Mouse (Mus musculus) NIH3T3 (cell line): ENCODE data around the gene Itsn2.
"Not testable (repeated sequence)": the region's sequence is repeated elsewhere in the genome, so short reads cannot be mapped to it uniquely, and the experiment has no call there.

ENCODE experiments used
- DNase-seq: peaks from one replicate; pipeline ENCODE4 v3.0.0-alpha.2; 2012; ENCODE audit warnings: low read depth

Itsn2 gene

DNA sequence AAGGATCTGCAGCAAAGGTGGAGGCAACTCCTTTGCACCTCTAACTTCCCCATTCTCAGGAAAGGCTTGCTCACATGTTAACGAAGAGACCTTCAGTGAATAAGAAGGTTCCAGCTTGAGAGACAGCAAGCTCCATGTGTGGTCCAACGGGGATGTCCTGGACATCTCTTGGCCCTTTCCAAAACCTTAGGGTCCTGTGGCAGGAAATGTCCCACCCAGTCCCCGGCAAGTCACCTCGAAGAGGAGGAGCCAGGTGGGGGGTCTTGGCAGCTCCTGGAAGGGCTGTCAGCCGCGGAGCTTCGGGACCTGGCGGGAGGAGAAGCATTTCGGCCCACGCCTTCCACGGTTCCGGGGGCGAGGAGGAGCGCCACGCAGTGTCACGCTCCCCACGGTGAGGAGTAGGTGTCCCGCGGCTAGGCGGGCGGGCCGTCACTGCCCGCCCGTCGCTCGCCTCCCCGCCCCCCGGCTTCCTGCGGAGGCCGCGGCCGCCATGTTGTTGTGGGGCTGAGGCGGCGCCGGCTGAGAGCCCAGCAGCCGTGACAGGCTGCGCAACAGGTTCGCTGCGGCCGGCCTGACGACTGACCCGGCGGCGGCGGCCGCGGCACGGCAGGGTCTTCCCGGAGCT, at the start of gene Itsn2, which contains the start of gene Gm3625:
Gene Itsn2 (plus strand): TSS at position 98 of the 625 bp plus-strand sequence.
Gene Gm3625 (minus strand): TSS at position 387 of the 625 bp plus-strand sequence.
- DNase-seq: peak; percentile 82

DNA sequence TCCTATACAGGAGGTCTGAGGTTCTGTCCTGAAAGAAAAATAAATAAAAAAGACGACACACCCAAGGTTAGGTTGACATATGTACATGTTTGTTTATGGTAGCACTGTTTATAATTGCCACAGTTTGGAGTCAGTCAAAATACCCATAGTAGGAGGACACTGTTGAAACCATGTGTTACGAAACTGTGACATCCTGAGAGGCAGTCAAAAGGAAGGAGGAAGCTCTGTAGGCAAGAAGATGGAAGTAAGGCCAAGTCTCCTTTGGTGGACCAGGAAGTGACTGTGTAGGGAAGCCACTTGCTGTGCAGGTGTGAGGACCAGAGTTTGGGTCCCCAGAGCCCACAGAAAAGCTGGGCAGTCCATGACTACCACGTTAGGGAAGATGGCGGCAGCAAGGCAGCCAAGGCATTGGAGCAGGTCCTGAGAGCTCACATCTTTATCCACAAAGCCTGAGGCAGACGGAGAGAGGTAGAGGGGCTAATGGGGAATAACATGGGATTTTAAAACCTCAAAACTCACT, 48.0 kb upstream of the Itsn2 start:
- DNase-seq: no peak

DNA sequence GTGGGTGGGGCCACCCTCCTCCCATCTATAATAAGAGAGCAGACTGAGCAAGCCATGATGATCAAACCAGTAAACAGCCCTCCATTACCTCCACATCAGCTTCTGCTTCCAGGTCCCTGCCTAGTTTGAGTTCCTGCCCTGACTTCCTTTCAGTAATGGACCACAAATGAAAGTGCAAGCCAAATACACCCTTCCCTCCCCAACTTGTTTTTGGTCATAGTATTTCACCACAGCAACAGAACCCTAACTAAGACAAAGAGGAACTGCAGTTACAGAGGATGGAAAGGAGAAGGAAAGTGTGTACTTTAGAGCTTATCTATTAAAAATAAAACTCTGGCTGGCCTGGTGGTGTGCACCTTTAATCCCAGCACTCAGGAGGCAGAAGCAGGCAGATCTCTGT, 47.0 kb upstream of the Itsn2 start:
- DNase-seq: no peak

DNA sequence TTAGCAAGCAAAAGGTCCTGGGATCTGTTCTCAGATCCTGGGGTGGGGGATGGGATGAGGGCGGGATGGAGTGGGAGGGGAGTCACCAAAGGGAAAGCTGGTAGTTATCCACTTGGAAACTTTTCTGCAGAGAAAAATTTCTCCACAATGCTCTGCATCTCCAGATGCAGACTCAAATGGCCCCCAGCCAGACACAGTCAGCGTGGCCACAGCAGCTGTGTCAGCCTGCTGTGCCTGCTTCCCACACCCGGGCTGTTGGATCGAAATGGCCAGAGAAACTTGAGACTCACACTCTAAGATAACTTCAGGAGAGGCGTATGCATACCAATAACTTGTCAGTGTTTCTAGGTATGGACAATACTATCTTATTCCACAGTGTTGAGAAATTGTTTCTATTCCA, 45.9 kb upstream of the Itsn2 start:
- peak; percentile 68 for DNase-seq

DNA sequence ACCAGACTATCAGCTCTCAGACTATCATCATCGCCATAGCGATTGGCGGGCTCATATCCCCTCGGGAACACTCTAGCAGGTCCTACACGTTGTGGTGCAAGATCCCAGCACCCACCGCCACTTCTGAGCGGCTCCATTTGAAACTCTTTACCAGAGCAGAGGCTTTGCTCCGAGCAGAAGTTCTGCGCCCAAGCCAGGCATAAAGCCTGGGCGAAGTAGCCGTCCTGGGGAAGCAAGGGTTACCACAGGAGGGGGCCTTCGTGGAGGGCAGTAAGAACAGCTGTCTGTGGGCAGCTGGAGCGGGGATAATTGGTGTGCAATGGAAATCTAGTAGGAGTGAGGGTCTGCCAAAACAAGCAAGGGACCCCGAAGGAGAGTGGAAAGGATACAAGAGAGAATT, 44.9 kb upstream of the Itsn2 start:
- DNase-seq: no peak

DNA sequence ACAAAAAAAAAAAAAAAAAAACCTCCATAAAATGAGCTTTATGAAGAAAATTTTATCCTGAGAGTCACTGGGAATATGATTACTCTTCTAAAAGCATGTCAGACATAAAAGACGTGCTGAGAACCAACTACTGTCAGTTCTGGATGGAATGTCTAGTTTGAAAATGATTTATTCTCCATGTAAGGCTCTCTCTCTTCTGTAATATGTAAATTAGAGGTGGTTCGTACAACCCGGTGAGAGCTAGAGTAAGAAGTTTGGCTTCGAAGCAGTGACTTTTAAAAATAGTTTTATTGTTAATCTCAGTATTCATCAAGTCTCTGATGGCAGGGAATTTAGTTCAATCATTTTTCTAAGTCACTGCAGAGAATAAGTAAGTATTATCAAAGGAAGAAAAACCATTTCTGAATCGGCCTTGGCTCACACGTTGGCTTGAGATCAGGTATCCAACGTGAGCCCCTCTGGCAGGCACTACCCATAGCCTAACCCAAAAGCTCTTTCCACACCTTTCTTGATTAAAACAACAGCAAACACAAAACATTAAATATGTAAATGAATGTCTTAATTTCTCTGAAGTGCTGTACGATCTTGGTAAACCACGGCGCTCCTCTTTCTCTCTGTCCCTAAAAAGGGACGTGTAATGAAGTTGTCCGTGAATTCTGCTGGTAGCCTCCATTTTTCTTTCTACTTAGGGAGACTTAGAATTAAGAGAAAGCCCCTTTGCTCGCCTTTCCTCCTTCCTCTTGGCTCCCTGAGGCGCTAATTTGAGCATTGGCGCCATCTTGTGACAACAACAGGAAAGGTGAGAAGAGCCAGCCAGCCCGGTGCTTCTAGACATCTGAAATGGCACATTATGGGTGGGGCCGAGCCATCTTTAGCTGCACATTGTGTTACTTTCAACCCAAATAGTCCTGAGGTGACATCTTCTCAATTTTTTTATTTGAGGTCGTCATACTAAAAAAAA, 44.1 kb upstream of the Itsn2 start:
- DNase-seq: peak; percentile 93

DNA sequence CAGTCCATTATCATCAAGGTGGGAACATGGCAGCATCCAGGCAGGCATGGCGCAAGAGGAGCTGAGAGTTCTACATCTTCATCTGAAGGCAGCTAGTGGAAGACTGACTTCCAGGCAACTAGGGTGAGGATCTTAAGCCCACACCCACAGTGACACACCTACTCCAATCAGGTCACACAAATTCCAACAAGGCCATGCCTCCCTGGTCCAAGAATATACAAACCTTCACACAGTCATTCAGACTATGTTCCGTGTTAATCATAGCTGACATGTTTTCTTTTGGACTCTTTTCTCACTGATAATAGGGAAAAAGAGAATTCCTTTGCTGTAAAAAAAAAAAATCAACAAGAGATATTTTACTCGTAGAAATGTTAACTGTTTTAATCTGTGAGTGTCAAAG, 38.7 kb upstream of the Itsn2 start:
- DNase-seq: not testable (repeated sequence)

DNA sequence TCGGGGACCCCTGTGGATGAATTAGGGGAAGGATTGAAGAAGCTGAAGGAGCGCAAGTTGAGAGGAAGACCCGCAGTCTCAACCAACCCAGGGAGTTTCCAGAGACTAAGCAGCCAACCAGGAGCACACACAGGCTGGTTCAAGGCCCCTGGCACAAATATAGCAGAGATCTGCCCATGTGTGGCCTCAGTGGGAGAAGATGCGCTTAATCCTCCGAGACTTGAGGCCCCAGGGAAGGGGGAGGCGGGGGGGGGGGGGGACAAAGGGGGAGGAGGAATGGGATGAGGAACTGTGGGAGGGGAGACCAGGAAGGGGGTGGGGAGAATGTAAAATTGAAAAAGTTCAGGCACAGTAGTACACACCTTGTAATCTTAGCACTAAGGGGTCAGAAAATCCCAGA, 37.0 kb upstream of the Itsn2 start:
- no peak for DNase-seq

DNA sequence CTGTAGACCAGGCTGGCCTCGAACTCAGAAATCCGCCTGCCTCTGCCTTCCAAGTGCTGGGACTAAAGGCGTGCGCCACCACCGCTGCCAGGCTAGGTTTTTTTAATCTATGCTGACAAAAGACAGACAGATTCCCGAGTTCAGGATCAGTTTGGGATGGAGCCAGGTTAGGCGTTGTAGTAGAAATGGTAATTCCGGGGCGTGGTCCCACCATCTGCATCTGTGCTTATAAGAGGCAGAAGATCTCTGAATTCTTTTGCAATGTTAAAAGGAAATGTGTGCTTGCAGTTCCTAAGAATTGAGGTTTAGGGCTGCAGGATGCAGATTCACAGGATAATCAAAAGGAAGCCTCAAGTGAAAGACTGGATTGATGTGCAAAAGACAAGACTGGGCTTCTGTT, 35.5 kb upstream of the Itsn2 start:
- peak; percentile 26 for DNase-seq

DNA sequence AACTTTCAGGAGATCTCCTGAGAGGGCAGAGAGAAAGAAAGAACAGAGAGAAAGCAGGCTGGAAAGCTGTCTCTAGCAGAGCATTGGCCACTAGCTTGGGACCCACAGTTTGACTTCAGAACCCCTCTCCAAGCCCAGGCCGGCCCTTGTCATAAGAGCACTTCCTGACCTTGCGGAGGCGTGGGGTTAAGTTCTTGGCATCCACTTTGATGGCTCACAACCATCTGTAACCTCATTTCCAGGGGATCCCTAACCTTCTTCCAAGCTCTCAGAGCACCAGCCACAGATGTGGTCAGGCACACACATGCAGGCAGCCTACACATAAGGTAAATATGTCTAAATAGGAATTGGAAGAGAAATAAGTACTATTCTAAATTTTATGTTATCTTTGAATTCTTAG, 35.0 kb upstream of the Itsn2 start:
- DNase-seq: peak; percentile 42

DNA sequence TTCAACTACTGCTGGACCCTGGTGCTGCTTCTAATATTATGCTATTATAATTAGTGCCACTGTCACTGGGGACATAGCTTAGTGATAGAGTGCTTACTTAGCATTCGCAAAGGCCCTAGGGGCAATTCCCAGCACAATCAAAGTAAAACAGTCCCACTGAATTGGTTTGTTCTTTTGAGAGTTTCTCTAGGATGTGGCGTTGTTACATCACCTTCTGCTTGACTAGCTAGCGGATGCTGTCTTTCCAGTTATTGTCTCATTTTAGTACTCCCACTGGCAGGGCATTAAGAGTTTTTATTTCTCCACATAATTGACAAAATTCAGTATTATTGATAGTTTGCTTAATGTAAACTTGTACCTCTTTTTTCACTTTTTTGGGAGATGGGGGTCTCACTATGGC, 34.4 kb upstream of the Itsn2 start:
- no peak for DNase-seq

DNA sequence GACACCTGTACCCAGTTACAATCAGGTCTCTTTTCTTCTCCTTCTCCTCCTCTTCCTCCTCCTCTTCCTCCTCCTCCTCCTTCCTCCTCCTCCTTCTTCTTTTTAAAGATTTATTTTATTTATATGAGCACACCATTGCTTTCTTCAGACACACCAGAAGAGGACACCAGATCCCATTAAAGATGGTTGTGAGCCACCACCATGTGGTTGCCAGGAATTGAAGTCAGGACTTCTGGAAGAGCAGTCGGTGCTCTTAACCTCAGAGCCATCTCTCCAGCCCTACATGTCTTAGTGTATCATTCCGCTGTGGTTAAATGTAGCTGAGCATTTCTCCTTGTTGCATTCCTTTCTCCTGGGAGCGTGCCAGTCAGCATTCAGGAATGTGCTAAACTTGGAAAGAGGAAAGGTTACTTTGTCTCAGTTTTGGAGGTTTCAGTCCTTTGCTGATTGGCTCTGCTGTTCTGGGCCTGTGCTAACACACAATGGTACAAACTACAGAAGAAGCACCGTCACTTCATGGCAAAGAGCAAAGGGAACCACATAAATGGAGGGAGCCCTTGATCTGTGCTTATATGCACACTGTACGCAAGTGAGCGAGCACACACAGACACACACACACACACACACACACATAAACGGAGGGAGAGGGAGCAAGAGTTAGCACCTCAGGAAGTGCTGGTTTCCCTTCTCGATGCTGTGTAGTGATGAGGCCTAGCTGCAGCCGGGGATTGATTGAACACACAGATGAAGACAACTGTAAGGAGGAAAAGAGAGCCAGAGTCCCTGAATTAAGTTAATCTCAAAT, 33.8 kb upstream of the Itsn2 start:
- DNase-seq: peak; percentile 97

DNA sequence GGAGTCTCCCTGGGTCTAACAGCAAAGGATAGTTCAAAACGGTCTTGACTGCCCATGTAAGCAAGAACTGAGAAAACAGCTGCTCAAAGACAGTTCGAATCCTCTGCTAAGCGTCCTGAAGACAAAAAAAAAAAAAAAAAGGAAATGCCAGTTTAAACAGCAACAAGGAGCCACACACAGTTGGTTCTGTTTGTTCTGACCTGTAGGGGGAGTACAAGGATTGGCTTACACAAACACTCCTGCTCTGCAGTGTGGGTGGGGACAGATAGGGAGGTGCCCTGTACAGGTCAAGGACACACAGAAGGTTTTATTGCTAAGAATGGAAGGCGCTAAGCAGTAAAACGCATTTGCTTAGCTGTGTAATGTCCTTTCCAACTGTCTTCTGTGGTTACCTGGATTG, 20.6 kb upstream of the Itsn2 start:
- DNase-seq: peak; percentile 70

DNA sequence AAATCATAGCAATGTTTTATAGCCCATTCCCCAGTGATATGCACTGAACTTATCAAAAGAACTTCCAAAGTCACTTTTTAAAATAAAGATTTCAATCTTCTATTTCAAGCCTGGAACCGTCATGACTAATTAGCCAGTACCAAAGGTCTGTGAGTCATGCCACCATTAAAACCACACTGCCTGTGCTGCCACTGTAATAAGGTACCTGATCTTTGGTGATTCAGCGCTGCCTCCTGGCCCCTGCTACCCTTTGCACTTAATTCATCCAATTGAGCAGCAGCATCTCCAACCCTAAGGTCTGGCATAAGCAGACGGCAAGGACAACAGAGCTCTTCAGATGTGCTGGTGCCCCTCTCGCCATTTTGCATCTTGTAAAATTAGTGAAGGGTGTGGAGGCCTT, 18.4 kb upstream of the Itsn2 start:
- no peak for DNase-seq

DNA sequence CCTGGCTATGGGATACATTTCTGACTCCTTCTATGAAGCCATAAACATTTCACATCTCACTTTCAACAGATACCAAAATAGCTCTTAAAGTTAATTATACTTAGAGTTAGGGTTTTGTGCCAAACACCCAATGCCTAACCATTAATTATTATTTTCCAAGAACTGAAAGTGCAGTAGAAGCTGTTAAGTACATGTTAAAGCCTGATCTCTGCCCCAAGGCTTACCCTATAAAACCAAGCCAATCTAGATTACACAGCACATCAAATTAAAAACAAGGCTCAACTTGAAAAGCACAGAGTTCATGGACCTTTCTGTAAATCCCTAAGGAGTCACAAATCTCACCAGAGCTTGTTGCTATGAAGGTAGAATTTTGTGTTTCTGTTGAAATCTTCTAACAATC, 10.1 kb upstream of the Itsn2 start:
- DNase-seq: no peak

DNA sequence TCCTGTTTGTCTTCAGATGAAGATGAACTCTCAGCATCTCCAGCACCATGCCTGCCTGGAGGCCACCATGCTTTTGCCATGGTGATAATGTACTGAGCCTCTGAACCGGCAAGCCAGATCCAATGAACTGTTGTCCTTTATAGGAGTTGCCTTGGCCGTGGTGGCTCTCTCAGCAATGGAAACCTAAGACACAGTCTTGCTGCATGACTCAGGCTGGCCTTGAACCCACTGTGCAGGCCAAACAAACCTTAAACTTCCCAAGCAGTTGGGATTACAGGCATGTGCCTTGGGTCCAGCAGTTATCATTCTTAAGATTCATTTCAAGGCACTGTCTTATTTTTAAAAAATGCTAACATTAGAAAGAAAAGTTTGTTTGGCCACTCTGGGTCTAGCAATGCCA, 4.6 kb upstream of the Itsn2 start:
- DNase-seq: peak; percentile 37

DNA sequence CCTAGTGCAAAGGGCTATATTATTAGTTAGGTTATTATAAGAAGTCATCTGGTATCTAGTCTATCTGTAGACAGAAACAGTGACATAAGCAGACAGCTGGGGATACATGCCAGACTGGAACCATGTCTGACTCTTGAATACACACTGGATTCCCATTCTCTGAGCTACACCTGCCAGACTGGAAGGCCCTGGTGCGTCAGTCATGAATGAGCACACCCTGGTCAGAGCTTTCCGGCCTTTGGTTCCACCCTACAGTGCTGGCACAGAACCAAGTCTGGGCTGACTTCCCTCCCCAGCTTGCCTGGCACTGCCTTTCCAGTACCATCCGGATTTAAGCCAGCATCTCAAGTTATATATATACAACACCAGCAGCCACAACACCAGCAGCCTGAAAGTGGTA, 3.8 kb upstream of the Itsn2 start:
- peak; percentile 26 for DNase-seq

DNA sequence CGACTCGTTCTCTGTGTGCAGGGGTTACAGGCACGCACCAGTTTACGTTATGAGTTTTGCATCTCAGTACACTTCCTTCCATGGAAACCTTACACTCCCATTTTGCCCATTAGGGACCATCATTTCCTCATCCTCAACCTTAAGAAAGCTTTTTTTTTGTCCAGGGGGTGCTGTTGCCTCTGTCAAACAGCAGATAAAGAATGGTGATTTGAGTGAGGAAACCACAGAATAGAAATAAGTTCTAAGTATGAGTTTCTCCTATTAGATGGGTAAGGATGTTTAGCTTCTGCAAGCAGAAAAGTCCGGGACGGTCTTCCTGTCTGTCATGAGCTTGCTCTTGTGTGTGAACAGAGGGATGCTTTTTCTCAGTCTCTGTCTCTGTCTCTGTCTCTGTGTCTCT, 413 bp upstream of the Itsn2 start:
- peak; percentile 63 for DNase-seq

DNA sequence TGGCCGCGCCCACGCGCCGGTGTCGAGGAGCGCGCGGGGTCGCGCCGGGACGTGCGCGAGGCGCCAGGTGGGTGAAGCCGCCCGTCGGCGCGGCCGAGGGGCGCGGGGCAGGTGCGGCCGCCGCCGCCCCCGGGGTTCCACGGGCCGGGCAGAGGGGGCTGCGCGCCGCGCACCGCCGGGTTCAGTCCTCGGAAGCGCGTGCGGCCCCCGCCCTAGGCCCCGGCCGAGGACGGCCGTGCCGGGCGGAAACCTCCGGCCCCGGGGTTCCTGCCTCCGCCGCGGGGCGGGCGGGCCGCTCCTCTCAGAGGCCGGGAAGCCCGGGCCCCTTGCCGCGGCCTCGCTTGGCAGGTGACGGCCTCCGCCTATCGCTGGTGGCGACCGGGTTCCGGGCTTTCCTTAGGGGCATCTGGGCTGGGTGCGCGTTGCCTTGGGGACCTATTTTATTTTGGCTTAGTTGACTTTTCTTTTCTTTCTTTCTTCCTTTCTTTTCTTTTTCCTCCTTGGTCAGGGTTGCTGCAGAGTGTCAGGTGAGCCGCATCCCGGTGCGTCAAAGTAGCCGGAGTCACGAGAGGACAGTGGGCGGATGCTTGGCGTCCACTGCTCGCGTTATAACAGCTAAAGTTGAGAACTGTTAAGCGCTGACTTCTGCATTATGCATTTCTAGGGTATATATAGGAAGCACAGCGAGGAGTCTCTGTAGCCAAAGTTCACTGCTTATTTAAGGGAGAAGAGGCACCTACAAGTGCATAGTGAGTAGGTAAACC, 910 bp downstream of the Itsn2 start:
- peak; percentile 68 for DNase-seq

DNA sequence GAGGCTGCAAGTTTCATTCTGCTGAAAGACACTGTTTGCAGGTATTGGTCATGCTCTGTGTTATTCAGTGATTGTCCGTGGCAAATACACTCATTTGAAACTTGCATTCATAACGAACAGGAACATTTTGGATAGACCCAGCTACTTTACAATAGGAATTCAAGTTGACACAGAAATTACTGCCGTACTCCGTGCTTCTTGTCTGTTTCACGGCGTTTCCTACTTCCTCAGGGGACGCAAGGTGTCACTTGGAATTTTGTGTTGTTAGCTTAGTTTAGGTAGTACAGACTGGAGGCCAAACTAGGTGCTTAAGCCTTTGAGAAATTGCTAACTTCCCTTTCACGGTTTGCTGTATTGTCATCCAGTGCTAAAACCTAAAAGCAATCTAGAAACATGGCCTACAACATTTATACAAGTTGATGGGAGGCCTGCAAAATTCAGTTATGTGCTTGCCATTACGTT, 1.5 kb downstream of the Itsn2 start:
- no peak for DNase-seq

DNA sequence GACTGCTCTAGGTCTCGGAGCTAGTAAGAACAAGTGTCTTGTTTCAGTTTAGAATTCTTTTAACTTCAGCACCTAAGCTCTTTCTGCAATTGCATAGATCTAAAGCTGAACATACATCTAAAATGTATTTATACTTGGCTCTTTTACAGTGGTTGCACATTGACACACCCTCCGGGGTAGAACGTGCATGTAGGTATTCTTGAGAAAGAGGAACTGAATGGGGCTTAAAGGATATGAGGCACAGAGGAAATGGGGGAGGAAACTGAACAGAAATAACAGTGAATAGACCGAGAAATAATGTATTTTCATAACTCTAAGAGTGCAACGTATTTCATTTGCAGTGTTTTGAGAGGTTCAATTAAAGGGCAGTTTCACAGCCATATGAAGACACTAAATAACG, 2.6 kb downstream of the Itsn2 start:
- no peak for DNase-seq
